Mouse (Mus musculus): ENCODE results near the gene Rangrf.

DNA sequence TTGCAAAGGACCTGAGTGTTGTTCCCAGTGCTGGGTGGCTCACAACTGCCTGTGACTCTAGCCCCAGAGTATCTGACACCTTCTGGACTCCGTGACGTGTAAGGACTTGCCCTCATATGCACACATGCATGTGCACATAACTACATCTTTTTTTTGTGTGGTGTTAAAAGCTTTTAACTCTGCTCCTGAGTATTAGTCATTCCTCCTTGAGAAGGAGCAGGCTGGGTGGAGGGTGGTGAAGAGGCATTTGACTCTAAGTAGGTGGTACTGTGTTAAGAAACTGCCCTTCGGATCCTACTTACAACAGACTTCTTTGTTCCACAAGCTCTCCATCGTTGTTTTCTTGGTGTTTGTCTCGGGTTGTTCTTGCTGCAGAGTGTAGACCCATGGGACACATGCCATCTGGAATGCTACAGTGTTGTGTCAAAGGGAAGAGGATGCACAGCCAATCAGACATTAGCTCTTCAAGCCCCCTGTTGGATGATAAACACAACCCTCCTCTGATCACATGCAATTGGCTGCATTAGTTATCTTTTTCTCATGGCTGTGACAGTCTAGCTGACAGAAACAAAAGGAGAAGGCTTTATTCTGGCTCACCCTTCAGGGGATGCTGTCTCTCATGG is 41.0 kb downstream of the Rangrf start:
- no peak for TF ChIP-seq CTCF (IDR thresholded peaks at IDR 0.05; ENCODE audit: low read depth, low read length)
- no peak for TF ChIP-seq POLR2A (IDR thresholded peaks at IDR 0.05; ENCODE audit: insufficient read depth, low read length)
- no peak for TF ChIP-seq EP300 (IDR thresholded peaks at IDR 0.05; ENCODE audit: insufficient read depth, low read depth, low read length)

All from ES-Bruce4 (cell line).